Mouse (Mus musculus): ENCODE measurements around the gene Exoc4. TPM values are rescaled to one million over a fixed set of nuclear protein-coding genes. Genes with fewer than 3 reads are reported as not detected.

Exoc4 gene
- polyA plus RNA-seq, 1 experiment from 2014 or later, result 25.3 TPM

DNA sequence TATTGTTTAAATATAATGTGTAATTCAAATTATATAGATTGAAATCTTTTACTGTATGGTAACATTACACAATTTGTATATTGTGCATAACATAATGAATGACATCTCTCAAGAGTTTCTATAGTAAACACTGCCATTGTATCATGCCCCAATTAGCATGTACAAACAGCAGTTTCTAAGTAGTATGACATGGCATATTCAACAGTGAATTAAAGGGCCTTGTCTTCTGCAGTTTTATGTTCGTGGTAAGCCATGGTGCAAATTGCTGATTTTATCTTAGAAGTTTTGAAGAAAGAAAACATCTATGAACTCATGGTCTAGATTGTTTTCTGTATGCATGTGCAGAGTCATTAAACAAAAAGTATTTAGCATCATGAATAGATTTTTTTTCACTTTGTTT lies 79.4 kb downstream of the Exoc4 start:
- Histone ChIP-seq H3K4me1 (ENCODE audit: control insufficient read depth, insufficient read depth, low read length) (no peaks in the 10 kb centered on the region), H3K4me2 (ENCODE audit: low read depth, low read length) (no peak overlapping the region), H3K36me3 (ENCODE audit: control insufficient read depth, insufficient read depth, low read length) (no peaks in the 10 kb centered on the region), H3K9ac (ENCODE audit: low read depth, low read length) (no peak overlapping the region), H3K27ac (replicated peaks; ENCODE audit: low read depth, low read length) (no peak overlapping the region), H3K9me3 (ENCODE audit: control insufficient read depth, low read length) (no peaks in the 10 kb centered on the region), H3K27me3 (replicated peaks; ENCODE audit: control insufficient read depth, insufficient read depth, low read length) (no peaks in the 10 kb centered on the region), H3K4me3 (ENCODE audit: low read depth, low read length) (no peak overlapping the region)
- DNase-seq (ENCODE audit: low spot score), result no peak
- 82% methylated on average over 1 of the region's 1 CpGs for WGBS
- no peak for ATAC-seq (ENCODE audit: low read depth)

- no peaks in the 10 kb centered on the region for H3K9me3 ChIP-seq (ENCODE audit: control insufficient read depth, low read length)
- H3K9ac ChIP-seq (ENCODE audit: low read depth, low read length), result no peak overlapping the region
- no peak overlapping the region for H3K27ac ChIP-seq (replicated peaks; ENCODE audit: low read depth, low read length)
- H3K4me2 ChIP-seq (ENCODE audit: low read depth, low read length), result no peak overlapping the region
- ATAC-seq (ENCODE audit: low read depth), result peak; percentile 50; the same call in 1 of the 2 replicates
- no peaks in the 10 kb centered on the region for H3K27me3 ChIP-seq (replicated peaks; ENCODE audit: control insufficient read depth, insufficient read depth, low read length)
- H3K4me3 ChIP-seq (ENCODE audit: low read depth, low read length), result no peak overlapping the region
- peaks cover 4% of the 10 kb centered on the region; the same call in 1 of the 2 replicates for H3K4me1 ChIP-seq (ENCODE audit: control insufficient read depth, insufficient read depth, low read length)
- 54% methylated on average over 1 of the region's 1 CpGs for WGBS
- H3K36me3 ChIP-seq (ENCODE audit: control insufficient read depth, insufficient read depth, low read length), result no peaks in the 10 kb centered on the region
- peak; percentile 59 for DNase-seq (ENCODE audit: low spot score)
These were observed 98.3 kb downstream of the Exoc4 start for GRCm38 (mm10) chr6:33347088-33347775.

DNA sequence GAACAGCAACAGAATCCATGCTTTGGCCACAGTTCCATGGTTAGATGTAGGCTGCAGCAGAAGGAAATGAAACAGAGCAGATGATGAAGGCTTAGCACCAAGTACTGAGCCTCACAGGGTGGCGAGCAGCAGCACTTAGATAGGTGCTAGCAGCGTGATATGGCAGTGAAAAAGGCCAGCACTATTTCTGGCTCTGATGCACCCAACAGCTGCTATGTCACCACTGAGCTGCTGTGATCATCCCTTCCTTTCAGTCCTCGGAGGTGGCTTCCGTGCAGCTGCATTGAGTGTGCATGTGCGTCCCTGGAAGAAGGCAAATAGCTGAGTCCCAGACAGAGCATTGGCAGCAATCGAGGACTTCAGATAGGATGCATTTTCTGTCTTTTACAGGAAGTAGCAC lies 112.7 kb downstream of the Exoc4 start:
- H3K4me2 ChIP-seq (ENCODE audit: low read depth, low read length), result no peak overlapping the region
- H3K9me3 ChIP-seq (ENCODE audit: control insufficient read depth, low read length), result no peaks in the 10 kb centered on the region
- no peaks in the 10 kb centered on the region for H3K36me3 ChIP-seq (ENCODE audit: control insufficient read depth, insufficient read depth, low read length)
- ATAC-seq (ENCODE audit: low read depth) (no peak), DNase-seq (ENCODE audit: low spot score) (peak; percentile 20)
- H3K27ac ChIP-seq (replicated peaks; ENCODE audit: low read depth, low read length), result no peak overlapping the region
- H3K9ac ChIP-seq (ENCODE audit: low read depth, low read length), result no peak overlapping the region
- WGBS, result 77% methylated on average over 6 of the region's 6 CpGs
- H3K27me3 ChIP-seq (replicated peaks; ENCODE audit: control insufficient read depth, insufficient read depth, low read length), result no peaks in the 10 kb centered on the region
- H3K4me1 ChIP-seq (ENCODE audit: control insufficient read depth, insufficient read depth, low read length), result no peaks in the 10 kb centered on the region
- H3K4me3 ChIP-seq (ENCODE audit: low read depth, low read length), result no peak overlapping the region

DNA sequence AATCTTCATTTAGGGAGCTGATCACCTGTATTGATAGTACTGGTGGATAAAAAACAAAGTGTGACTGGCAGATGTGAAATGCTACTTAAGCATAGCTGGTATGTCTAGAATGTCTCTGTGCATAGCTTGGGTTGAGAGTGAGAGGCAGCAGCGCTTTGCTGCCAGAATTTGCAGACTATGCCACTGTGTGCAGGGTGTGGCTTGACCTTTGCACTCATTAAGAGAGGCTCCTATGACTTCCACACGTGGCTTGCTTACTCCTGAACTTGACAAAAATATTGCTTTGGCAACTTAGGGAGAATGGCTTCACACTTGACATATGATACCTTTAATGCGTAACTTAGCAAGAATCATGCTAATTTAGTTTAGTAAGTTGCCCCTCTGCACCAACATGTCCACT lies 131.6 kb downstream of the Exoc4 start:
- H3K9me3 ChIP-seq (ENCODE audit: control insufficient read depth, low read length), result no peaks in the 10 kb centered on the region
- H3K4me1 ChIP-seq (ENCODE audit: control insufficient read depth, insufficient read depth, low read length), result no peaks in the 10 kb centered on the region
- H3K9ac ChIP-seq (ENCODE audit: low read depth, low read length), result no peak overlapping the region
- no peaks in the 10 kb centered on the region for H3K36me3 ChIP-seq (ENCODE audit: control insufficient read depth, insufficient read depth, low read length)
- ATAC-seq (ENCODE audit: low read depth) (no peak), DNase-seq (ENCODE audit: low spot score) (no peak)
- H3K27ac ChIP-seq (replicated peaks; ENCODE audit: low read depth, low read length), result no peak overlapping the region
- 55% methylated on average over 3 of the region's 3 CpGs for WGBS
- H3K4me3 ChIP-seq (ENCODE audit: low read depth, low read length), result no peak overlapping the region
- no peak overlapping the region for H3K4me2 ChIP-seq (ENCODE audit: low read depth, low read length)
- no peaks in the 10 kb centered on the region for H3K27me3 ChIP-seq (replicated peaks; ENCODE audit: control insufficient read depth, insufficient read depth, low read length)

DNA sequence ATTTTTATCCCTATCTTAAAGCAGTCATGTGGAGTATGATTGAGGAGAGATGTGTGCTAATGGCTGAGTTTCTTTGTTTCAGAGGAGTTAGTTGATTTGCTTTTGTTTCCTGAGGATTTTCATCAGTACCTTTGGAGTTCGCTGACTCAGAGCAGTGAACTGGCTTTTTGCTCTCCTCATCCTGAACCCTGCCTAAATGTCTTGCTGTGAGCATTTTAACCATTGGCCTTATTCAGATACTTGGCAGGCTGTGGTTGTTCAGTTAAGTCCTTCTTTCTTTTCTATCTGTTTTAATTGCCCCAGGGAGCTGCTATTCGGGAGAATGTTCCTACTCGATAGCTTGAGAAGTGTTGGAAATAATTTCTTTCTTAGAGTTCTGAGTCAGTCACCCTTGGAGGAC lies 133.3 kb downstream of the Exoc4 start:
- Histone ChIP-seq H3K27me3 (replicated peaks; ENCODE audit: control insufficient read depth, insufficient read depth, low read length) (no peaks in the 10 kb centered on the region), H3K9me3 (ENCODE audit: control insufficient read depth, low read length) (no peaks in the 10 kb centered on the region), H3K9ac (ENCODE audit: low read depth, low read length) (no peak overlapping the region), H3K36me3 (ENCODE audit: control insufficient read depth, insufficient read depth, low read length) (no peaks in the 10 kb centered on the region), H3K4me1 (ENCODE audit: control insufficient read depth, insufficient read depth, low read length) (no peaks in the 10 kb centered on the region), H3K27ac (replicated peaks; ENCODE audit: low read depth, low read length) (no peak overlapping the region), H3K4me3 (ENCODE audit: low read depth, low read length) (no peak overlapping the region), H3K4me2 (ENCODE audit: low read depth, low read length) (no peak overlapping the region)
- 57% methylated on average over 3 of the region's 3 CpGs for WGBS
- DNase-seq (ENCODE audit: low spot score), result no peak
- ATAC-seq (ENCODE audit: low read depth), result no peak

DNA sequence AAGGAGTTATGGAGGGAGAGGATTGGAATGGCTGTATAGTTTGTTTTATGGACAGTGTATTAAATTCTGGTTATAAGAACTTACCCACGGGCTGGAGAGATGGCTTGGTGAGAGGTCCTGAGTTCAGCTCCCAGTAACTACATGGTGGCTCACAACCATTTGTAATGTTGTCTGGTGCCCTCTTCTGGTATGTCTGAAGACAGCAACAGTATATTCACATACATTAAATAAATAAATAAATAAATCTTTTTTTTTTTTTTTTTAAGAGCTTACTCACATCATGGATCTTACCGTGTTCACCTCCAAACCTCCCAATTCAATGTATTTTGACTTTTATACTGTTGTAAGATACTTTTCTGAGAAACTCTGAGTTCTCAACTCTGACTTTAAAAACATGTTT lies 143.1 kb downstream of the Exoc4 start:
- no peak overlapping the region for H3K27ac ChIP-seq (replicated peaks; ENCODE audit: low read depth, low read length)
- no peak overlapping the region for H3K4me2 ChIP-seq (ENCODE audit: low read depth, low read length)
- H3K9ac ChIP-seq (ENCODE audit: low read depth, low read length), result no peak overlapping the region
- H3K36me3 ChIP-seq (ENCODE audit: control insufficient read depth, insufficient read depth, low read length), result no peaks in the 10 kb centered on the region
- WGBS, result 80% methylated on average over 2 of the region's 2 CpGs
- H3K9me3 ChIP-seq (ENCODE audit: control insufficient read depth, low read length), result no peaks in the 10 kb centered on the region
- no peaks in the 10 kb centered on the region for H3K27me3 ChIP-seq (replicated peaks; ENCODE audit: control insufficient read depth, insufficient read depth, low read length)
- DNase-seq (ENCODE audit: low spot score), result peak; percentile 17
- ATAC-seq (ENCODE audit: low read depth), result no peak
- no peak overlapping the region for H3K4me3 ChIP-seq (ENCODE audit: low read depth, low read length)
- H3K4me1 ChIP-seq (ENCODE audit: control insufficient read depth, insufficient read depth, low read length), result no peaks in the 10 kb centered on the region

DNA sequence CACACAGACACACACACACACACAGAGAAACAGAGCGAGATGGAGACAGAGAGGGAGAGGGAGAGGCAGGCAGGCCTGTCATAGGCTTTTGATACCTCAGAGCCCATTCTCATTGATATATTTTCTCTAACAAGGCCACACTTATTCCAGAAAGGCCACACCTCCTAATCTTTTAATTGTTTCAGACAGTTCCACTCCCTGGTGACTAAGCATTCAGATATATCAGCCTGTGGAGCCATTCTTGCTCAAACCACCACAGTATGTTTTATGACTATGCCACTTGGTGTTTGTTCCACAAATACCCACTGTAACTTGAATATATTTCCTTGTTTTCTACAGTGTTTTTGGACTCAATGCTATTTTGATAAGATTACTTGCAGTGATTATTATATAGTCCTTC lies 150.6 kb downstream of the Exoc4 start:
- no peak overlapping the region for H3K4me2 ChIP-seq (ENCODE audit: low read depth, low read length)
- DNase-seq (ENCODE audit: low spot score), result no peak
- H3K36me3 ChIP-seq (ENCODE audit: control insufficient read depth, insufficient read depth, low read length), result no peaks in the 10 kb centered on the region
- no peak for ATAC-seq (ENCODE audit: low read depth)
- WGBS, result no CpG with 5 or more reads among the region's 1 CpGs
- H3K4me1 ChIP-seq (ENCODE audit: control insufficient read depth, insufficient read depth, low read length), result 0 out of 2 replicates have a peak, but pooled peaks cover under 1% of the 10 kb centered on the region
- no peaks in the 10 kb centered on the region for H3K9me3 ChIP-seq (ENCODE audit: control insufficient read depth, low read length)
- no peaks in the 10 kb centered on the region for H3K27me3 ChIP-seq (replicated peaks; ENCODE audit: control insufficient read depth, insufficient read depth, low read length)
- H3K4me3 ChIP-seq (ENCODE audit: low read depth, low read length), result no peak overlapping the region
- no peak overlapping the region for H3K27ac ChIP-seq (replicated peaks; ENCODE audit: low read depth, low read length)
- H3K9ac ChIP-seq (ENCODE audit: low read depth, low read length), result no peak overlapping the region

GRCm38 (mm10) chr6:33401161-33401560 lies 152.3 kb downstream of the Exoc4 start:
- Histone ChIP-seq H3K27me3 (replicated peaks; ENCODE audit: control insufficient read depth, insufficient read depth, low read length) (no peaks in the 10 kb centered on the region), H3K4me3 (ENCODE audit: low read depth, low read length) (no peak overlapping the region), H3K4me2 (ENCODE audit: low read depth, low read length) (no peak overlapping the region), H3K27ac (replicated peaks; ENCODE audit: low read depth, low read length) (no peak overlapping the region), H3K9me3 (ENCODE audit: control insufficient read depth, low read length) (no peaks in the 10 kb centered on the region), H3K9ac (ENCODE audit: low read depth, low read length) (no peak overlapping the region), H3K36me3 (ENCODE audit: control insufficient read depth, insufficient read depth, low read length) (no peaks in the 10 kb centered on the region), H3K4me1 (ENCODE audit: control insufficient read depth, insufficient read depth, low read length) (peaks cover 6% of the 10 kb centered on the region; the same call in 1 of the 2 replicates)
- WGBS, result 89% methylated on average over 2 of the region's 2 CpGs
- DNase-seq (ENCODE audit: low spot score) (no peak), ATAC-seq (ENCODE audit: low read depth) (no peak)

- Histone ChIP-seq H3K36me3 (ENCODE audit: control insufficient read depth, insufficient read depth, low read length) (no peaks in the 10 kb centered on the region), H3K4me1 (ENCODE audit: control insufficient read depth, insufficient read depth, low read length) (peaks cover 10% of the 10 kb centered on the region), H3K27ac (replicated peaks; ENCODE audit: low read depth, low read length) (no peak overlapping the region), H3K9ac (ENCODE audit: low read depth, low read length) (no peak overlapping the region), H3K27me3 (replicated peaks; ENCODE audit: control insufficient read depth, insufficient read depth, low read length) (no peaks in the 10 kb centered on the region), H3K4me3 (ENCODE audit: low read depth, low read length) (no peak overlapping the region), H3K4me2 (ENCODE audit: low read depth, low read length) (no peak overlapping the region), H3K9me3 (ENCODE audit: control insufficient read depth, low read length) (no peaks in the 10 kb centered on the region)
- ATAC-seq (ENCODE audit: low read depth), result no peak
- WGBS, result 46% methylated on average over 4 of the region's 4 CpGs
- peak; percentile 47 for DNase-seq (ENCODE audit: low spot score)
These were observed 156.8 kb downstream of the Exoc4 start for GRCm38 (mm10) chr6:33405562-33406275.
